Mouse (Mus musculus): Measurements from ENCODE around the gene Wfikkn1.

DNA sequence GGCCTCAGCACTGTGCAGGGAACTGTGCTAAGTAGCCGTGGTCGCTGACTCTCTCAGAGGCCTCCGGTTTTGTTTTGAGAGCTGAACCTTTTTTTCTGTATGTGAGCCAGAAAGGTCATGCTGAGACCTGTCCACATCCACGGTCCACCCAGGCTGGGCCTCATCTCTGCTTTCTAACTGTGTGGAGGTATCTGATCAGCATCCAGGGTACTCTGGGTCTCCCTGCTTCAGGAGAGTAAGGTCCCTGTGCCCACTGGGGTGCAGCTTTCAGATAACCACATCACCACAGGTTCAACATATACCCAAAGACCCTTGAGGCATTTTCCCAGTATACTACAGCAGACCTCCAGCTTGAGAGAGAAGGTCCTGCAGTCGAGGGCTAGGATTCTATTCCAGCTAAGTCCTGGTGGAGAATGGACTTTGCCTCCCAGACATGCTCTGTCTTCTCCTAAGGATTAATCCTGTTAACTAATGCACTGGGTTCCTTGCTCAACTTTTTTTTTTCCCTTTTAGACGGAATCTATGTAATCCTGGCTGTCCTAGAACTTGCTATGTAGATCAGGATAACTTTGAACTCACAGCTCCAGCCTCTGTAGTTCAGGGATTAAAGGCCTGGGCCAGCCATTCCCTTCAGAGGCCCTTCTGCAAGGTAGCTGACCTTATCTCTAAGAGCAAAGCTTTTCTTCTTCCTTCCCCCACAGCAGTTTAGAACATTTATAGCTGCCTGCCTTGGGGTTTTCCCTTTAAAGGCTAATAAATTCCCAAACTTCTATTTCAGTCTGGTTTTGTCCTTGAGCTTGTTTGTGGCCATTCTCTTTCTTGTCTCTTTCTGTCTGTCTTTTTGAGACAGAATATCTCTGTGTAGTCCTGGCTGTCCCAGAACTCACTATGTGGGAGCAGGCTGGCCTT lies 18.7 kb downstream of the Wfikkn1 start:
- TF ChIP-seq CTCF (IDR thresholded peaks at IDR 0.05; ENCODE audit: low read depth) (no peak), EP300 (IDR thresholded peaks at IDR 0.05; ENCODE audit: low read depth) (no peak)
